Mouse (Mus musculus): ENCODE measurements around the gene Rbm42. TPM values are rescaled to one million over a fixed set of nuclear protein-coding genes. Genes with fewer than 3 reads are reported as not detected.

Gene Rbm42
- 101 TPM in 2 replicates for polyA plus RNA-seq (2014; fragmentation: Nextera tagmentation; extraction: Ambion mirVana)

DNA sequence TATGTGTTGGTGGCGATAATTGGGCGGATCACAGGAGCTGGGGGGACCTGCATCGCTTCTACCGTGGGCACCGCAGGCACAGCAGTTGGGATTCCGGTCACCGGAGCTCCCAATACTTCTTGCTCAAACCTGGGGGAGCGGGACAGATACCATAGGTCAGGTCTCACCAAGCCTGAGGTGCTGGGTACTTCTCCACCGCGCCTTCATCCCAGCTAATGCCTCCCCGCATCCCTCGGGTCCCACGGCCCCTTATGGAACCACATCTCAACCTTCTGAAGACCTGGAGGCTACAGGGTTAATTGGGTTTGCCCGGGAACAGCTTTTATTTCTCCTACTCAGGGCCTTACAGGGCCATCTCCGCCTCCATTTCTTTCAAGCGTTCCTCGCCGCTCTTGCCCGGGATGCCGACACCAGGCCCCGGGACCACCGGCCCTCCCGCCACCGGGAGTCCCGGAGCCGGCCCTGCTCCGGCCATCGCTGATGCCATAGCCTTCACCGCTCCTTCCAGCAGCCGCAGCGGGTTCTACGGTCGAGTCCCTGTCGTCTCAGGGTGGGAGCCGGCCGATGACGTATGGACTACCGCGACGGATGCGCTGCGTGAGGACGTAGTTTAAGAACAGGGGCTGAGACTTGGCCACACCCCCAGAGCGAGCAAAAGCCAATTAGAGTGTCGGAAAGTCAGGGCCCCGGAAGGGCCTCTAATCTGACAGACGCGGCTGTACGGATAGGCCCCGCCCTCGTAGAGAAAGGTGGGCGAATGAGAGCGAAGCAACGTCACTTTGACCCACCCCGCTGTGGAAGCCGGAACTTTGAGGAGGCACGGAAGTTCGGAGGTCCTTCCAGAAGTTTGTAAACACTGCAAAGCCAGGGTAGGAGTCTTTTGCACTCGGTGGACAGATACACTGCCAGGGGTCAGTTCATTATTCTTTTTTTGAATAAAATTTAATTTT is at the start of gene Rbm42:
Gene Rbm42, minus strand, starts transcription at position 727 of the 950 bp plus-strand sequence.
- Histone ChIP-seq H3K27ac (ENCODE audit: low read depth, low read length) (no peak within 1 kb of the TSS), H3K4me3 (ENCODE audit: low read depth, low read length) (peak within 1 kb of the TSS; percentile 89), H3K4me1 (replicated peaks; ENCODE audit: control insufficient read depth, insufficient read depth, low read length) (peaks cover 4% of the 10 kb centered on the region), H3K36me3 (ENCODE audit: control insufficient read depth, insufficient read depth, low read length) (peaks cover 29% of the 10 kb centered on the region), H3K9me3 (ENCODE audit: control insufficient read depth, low read length) (no peaks in the 10 kb centered on the region), H3K27me3 (replicated peaks; ENCODE audit: control insufficient read depth, insufficient read depth, low read length) (no peaks in the 10 kb centered on the region), H3K9ac (ENCODE audit: low read depth, low read length) (peak within 1 kb of the TSS; percentile 85), H3K4me2 (peak within 1 kb of the TSS; percentile 97)
- DNase-seq (ENCODE audit: low spot score) (peak; percentile 97), ATAC-seq (replicated peaks; ENCODE audit: low FRiP score) (peak; percentile 100)
- 2% methylated on average over 59 of the region's 59 CpGs for WGBS

DNA sequence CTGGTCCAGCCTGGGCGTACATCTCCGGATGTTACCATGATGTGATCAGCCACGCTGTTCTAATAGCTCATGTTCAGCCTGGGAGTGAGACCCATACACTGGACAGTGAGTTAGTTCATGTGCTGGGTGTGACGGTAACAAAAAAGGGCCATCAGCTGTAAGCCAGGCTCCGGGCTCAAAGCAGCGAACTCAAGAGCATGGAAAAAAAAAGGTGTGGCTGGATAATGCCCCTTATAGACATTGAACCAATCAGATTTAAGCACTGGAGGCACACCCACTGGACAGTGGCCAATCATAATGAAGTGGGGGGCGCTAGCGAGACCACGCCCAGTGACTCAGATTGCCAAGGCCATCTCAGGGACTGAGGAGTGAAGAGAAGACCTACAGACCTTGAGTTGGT is 48.5 kb upstream of the Rbm42 start, which contains the start of gene 2200002J24Rik:
Gene 2200002J24Rik, plus strand, starts transcription at position 338 of the 400 bp plus-strand sequence.
- peak; percentile 68 for ATAC-seq (replicated peaks; ENCODE audit: low FRiP score)
- DNase-seq (ENCODE audit: low spot score) = no peak

DNA sequence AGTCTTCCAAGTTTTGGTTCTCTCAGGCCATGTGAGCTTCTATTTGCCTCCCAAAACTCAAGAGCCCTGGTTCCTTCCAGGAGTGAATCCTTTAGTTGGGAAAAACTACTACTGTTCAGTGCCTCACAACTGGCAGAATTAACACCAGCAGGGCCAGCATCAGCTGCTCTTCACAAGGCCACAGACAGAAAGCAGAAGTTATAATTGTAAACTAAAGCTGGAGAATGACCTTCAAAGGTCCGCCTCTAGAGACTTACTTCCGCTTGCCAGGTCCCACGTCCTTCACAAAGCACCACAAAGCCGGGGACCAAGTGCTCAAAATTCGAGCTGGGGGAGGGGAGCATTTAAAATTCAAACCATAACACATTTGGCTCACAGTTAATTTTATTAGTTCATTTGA is 48.0 kb upstream of the Rbm42 start:
- DNase-seq (ENCODE audit: low spot score) = no peak
- H3K36me3 ChIP-seq (ENCODE audit: control insufficient read depth, insufficient read depth, low read length) = no peaks in the 10 kb centered on the region

More for the DNA sequence above, 48.5 kb upstream of the Rbm42 start, which contains the start of gene 2200002J24Rik:
- H3K27ac ChIP-seq (ENCODE audit: low read depth, low read length) = no peak within 1 kb of the TSS
- no peaks in the 10 kb centered on the region for H3K36me3 ChIP-seq (ENCODE audit: control insufficient read depth, insufficient read depth, low read length)
- 36% methylated on average over 9 of the region's 9 CpGs for WGBS
- no peak within 1 kb of the TSS for H3K4me3 ChIP-seq (ENCODE audit: low read depth, low read length)
- no peak within 1 kb of the TSS for H3K9ac ChIP-seq (ENCODE audit: low read depth, low read length)
- no peaks in the 10 kb centered on the region for H3K4me1 ChIP-seq (replicated peaks; ENCODE audit: control insufficient read depth, insufficient read depth, low read length)
- H3K4me2 ChIP-seq = no peak within 1 kb of the TSS; the same call in 1 of the 2 replicates
- H3K9me3 ChIP-seq (ENCODE audit: control insufficient read depth, low read length) = no peaks in the 10 kb centered on the region
- no peaks in the 10 kb centered on the region for H3K27me3 ChIP-seq (replicated peaks; ENCODE audit: control insufficient read depth, insufficient read depth, low read length)

DNA sequence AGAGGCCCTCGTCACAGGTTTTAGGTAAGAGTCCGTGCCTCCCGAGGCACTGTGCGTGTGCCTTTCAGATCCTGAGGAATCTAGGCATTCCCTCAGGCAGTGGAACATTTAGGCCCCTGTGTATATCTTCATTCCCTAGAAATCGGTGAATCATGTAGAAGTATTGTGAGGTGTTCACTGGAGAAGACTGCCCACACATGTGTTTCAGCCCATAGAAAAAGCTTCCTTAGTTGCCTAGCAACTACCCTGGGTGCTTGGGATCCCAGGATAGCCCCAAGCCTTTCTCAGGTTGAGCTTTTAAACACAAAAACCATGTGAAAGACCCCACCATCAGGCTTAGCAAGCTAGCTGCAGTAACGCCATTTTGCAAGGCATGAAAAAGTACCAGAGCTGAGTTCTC is 38.2 kb upstream of the Rbm42 start:
- no peak; the same call in 1 of the 2 replicates for ATAC-seq (replicated peaks; ENCODE audit: low FRiP score)
- H3K9me3 ChIP-seq (ENCODE audit: control insufficient read depth, low read length) = no peaks in the 10 kb centered on the region
- H3K4me2 ChIP-seq = no peak overlapping the region
- no peaks in the 10 kb centered on the region for H3K4me1 ChIP-seq (replicated peaks; ENCODE audit: control insufficient read depth, insufficient read depth, low read length)
- H3K27ac ChIP-seq (ENCODE audit: low read depth, low read length) = no peak overlapping the region
- no peak for DNase-seq (ENCODE audit: low spot score)
- no peak overlapping the region for H3K9ac ChIP-seq (ENCODE audit: low read depth, low read length)
- H3K27me3 ChIP-seq (replicated peaks; ENCODE audit: control insufficient read depth, insufficient read depth, low read length) = no peaks in the 10 kb centered on the region
- H3K36me3 ChIP-seq (ENCODE audit: control insufficient read depth, insufficient read depth, low read length) = no peaks in the 10 kb centered on the region
- WGBS = 78% methylated on average over 6 of the region's 6 CpGs
- H3K4me3 ChIP-seq (ENCODE audit: low read depth, low read length) = no peak overlapping the region

More for the DNA sequence above, 48.0 kb upstream of the Rbm42 start:
- Histone ChIP-seq H3K4me2 (no peak overlapping the region), H3K4me1 (replicated peaks; ENCODE audit: control insufficient read depth, insufficient read depth, low read length) (no peaks in the 10 kb centered on the region), H3K27ac (ENCODE audit: low read depth, low read length) (no peak overlapping the region), H3K9ac (ENCODE audit: low read depth, low read length) (no peak overlapping the region), H3K4me3 (ENCODE audit: low read depth, low read length) (no peak overlapping the region), H3K9me3 (ENCODE audit: control insufficient read depth, low read length) (no peaks in the 10 kb centered on the region), H3K27me3 (replicated peaks; ENCODE audit: control insufficient read depth, insufficient read depth, low read length) (no peaks in the 10 kb centered on the region)
- no peak for ATAC-seq (replicated peaks; ENCODE audit: low FRiP score)
- WGBS = 42% methylated on average over 5 of the region's 5 CpGs

DNA sequence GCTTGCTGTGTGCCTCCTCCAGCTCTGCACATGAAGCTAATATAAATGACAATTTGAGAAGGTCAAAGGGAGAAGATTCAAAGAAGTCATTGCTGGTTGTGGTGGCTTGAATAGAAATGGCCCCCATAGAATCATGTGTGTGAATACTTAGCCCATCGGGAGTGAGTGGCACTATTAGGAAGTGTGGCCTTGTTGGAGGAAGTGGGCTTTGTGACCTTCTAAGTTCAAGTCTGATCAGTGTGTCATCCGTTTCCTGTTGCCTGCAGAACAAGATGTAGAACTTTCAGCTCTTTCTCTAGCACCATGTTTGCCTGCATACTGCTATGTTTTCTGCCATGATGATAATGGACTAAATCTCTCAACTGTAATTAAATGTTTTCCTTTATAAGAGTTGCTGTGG is 33.3 kb upstream of the Rbm42 start:
- no peak overlapping the region for H3K9ac ChIP-seq (ENCODE audit: low read depth, low read length)
- H3K27ac ChIP-seq (ENCODE audit: low read depth, low read length) = no peak overlapping the region
- H3K4me2 ChIP-seq = no peak overlapping the region
- DNase-seq (ENCODE audit: low spot score) = no peak
- H3K4me1 ChIP-seq (replicated peaks; ENCODE audit: control insufficient read depth, insufficient read depth, low read length) = no peaks in the 10 kb centered on the region
- no peaks in the 10 kb centered on the region for H3K27me3 ChIP-seq (replicated peaks; ENCODE audit: control insufficient read depth, insufficient read depth, low read length)
- no peak for ATAC-seq (replicated peaks; ENCODE audit: low FRiP score)
- H3K36me3 ChIP-seq (ENCODE audit: control insufficient read depth, insufficient read depth, low read length) = no peaks in the 10 kb centered on the region
- H3K9me3 ChIP-seq (ENCODE audit: control insufficient read depth, low read length) = no peaks in the 10 kb centered on the region
- 44% methylated on average over 2 of the region's 2 CpGs for WGBS
- no peak overlapping the region for H3K4me3 ChIP-seq (ENCODE audit: low read depth, low read length)

DNA sequence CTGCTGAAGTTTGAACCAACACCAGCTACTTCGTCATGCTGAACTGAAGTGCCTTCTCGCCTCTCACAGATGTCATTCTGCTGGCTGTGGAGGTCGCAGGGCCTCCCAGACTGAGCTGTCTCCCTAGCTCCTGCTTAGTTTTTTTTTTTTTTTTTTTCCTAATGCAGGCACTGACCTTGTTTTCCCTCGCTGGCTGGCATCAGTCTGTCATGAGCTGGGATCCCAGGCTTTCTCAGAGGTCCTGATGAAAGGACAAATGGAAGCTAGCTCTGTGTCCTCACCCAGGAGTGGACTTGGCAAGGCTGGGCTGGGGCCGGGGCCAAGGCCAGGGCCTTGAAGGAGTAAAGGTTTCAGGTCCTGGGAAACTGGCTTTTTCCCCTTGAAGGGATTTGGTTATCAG is 31.8 kb upstream of the Rbm42 start:
- Histone ChIP-seq H3K27me3 (replicated peaks; ENCODE audit: control insufficient read depth, insufficient read depth, low read length) (no peaks in the 10 kb centered on the region), H3K4me1 (replicated peaks; ENCODE audit: control insufficient read depth, insufficient read depth, low read length) (no peaks in the 10 kb centered on the region), H3K4me2 (no peak overlapping the region), H3K9me3 (ENCODE audit: control insufficient read depth, low read length) (no peaks in the 10 kb centered on the region), H3K36me3 (ENCODE audit: control insufficient read depth, insufficient read depth, low read length) (no peaks in the 10 kb centered on the region), H3K27ac (ENCODE audit: low read depth, low read length) (no peak overlapping the region), H3K4me3 (ENCODE audit: low read depth, low read length) (no peak overlapping the region), H3K9ac (ENCODE audit: low read depth, low read length) (no peak overlapping the region)
- DNase-seq (ENCODE audit: low spot score) (no peak), ATAC-seq (replicated peaks; ENCODE audit: low FRiP score) (no peak)
- 68% methylated on average over 5 of the region's 5 CpGs for WGBS

DNA sequence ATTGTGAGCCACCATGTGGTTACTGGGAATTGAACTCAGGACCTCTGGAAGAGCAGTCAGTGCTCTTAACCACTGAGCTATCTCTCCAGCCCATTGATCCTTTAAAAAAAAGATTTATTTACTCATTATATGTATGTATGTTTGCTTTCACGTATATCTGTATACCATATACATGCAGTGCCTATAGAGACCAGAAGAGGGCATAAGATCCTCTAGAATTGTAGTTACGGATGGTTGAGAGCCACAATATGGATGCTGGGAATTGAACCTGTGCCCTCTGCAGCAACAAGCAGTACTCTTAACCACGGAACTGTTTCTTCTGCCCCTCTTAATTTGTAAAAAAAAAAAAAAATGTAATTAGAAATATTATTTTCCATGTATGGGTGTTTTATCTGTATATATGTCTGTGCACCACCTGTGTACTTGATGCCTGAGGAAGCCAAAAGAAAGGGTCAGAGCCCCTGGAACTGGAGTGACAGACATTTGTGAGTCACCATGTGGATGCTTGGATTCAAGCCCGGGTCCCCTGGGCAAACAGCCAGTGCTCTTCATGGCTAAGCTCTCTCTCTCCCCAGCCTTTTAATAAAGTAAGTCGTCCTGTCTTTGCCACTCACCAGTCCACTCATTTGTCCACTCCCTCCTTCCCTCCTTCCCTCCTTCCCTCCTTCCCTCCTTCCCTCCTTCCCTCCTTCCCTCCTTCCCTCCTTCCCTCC is 28.3 kb upstream of the Rbm42 start:
- 72% methylated on average over 5 of the region's 5 CpGs for WGBS
- no peaks in the 10 kb centered on the region for H3K27me3 ChIP-seq (replicated peaks; ENCODE audit: control insufficient read depth, insufficient read depth, low read length)
- H3K9me3 ChIP-seq (ENCODE audit: control insufficient read depth, low read length) = no peaks in the 10 kb centered on the region
- no peaks in the 10 kb centered on the region for H3K36me3 ChIP-seq (ENCODE audit: control insufficient read depth, insufficient read depth, low read length)
- no peak overlapping the region for H3K4me3 ChIP-seq (ENCODE audit: low read depth, low read length)
- H3K4me2 ChIP-seq = no peak overlapping the region
- no peak for DNase-seq (ENCODE audit: low spot score)
- no peaks in the 10 kb centered on the region for H3K4me1 ChIP-seq (replicated peaks; ENCODE audit: control insufficient read depth, insufficient read depth, low read length)
- ATAC-seq (replicated peaks; ENCODE audit: low FRiP score) = no peak
- H3K27ac ChIP-seq (ENCODE audit: low read depth, low read length) = no peak overlapping the region
- H3K9ac ChIP-seq (ENCODE audit: low read depth, low read length) = no peak overlapping the region

DNA sequence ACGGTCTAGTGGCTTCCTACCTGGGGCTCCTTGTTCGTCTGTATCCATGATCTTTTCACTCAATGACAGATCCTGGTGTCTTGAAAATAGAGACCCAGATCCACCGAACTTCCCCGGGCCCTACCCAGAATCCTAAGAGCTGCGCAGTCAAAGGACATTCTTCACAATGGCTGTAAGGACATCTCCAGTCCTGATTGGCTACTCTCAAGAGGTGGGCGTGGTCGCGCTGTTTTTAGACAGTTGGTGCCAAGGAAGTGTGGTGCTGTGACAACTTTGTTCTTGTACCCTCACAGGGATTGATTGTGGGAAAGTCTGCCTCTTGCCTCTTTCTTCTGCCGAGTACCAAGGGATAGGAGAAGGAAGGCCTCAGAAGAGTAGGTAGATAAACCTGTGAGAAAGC is 21.4 kb upstream of the Rbm42 start, which contains the start of gene Pmis2:
Gene Pmis2, minus strand, starts transcription at position 126 of the 400 bp plus-strand sequence.
- Histone ChIP-seq H3K27me3 (replicated peaks; ENCODE audit: control insufficient read depth, insufficient read depth, low read length) (no peaks in the 10 kb centered on the region; the same call in 1 of the 2 replicates), H3K9ac (ENCODE audit: low read depth, low read length) (no peak within 1 kb of the TSS), H3K36me3 (ENCODE audit: control insufficient read depth, insufficient read depth, low read length) (no peaks in the 10 kb centered on the region), H3K4me2 (no peak within 1 kb of the TSS), H3K4me1 (replicated peaks; ENCODE audit: control insufficient read depth, insufficient read depth, low read length) (no peaks in the 10 kb centered on the region), H3K9me3 (ENCODE audit: control insufficient read depth, low read length) (no peaks in the 10 kb centered on the region), H3K27ac (ENCODE audit: low read depth, low read length) (no peak within 1 kb of the TSS), H3K4me3 (ENCODE audit: low read depth, low read length) (no peak within 1 kb of the TSS)
- DNase-seq (ENCODE audit: low spot score) (no peak), ATAC-seq (replicated peaks; ENCODE audit: low FRiP score) (no peak)
- 61% methylated on average over 9 of the region's 9 CpGs for WGBS

All from liver, embryonic 11.5 days (tissue).